Mouse (Mus musculus): ENCODE measurements around the gene Crygn. TPM values are rescaled to one million over a fixed set of nuclear protein-coding genes. Genes with fewer than 3 reads are reported as not detected.

Gene Crygn
- polyA plus RNA-seq, 1 experiment from 2014 or later: 3.4 TPM

GRCm38 (mm10) chr5:24724805-24725204 lies 33.0 kb downstream of the Crygn start:
- H3K4me1 ChIP-seq (replicated peaks; ENCODE audit: control insufficient read depth, insufficient read depth, low read length): peaks cover 46% of the 10 kb centered on the region
- peak overlapping the region; percentile 27 for H3K9ac ChIP-seq (ENCODE audit: low read length)
- H3K9me3 ChIP-seq (ENCODE audit: control insufficient read depth, low read length): no peaks in the 10 kb centered on the region
- H3K36me3 ChIP-seq (ENCODE audit: control insufficient read depth, insufficient read depth, low read length): no peaks in the 10 kb centered on the region; the same call in 1 of the 2 replicates
- H3K27me3 ChIP-seq (ENCODE audit: control insufficient read depth, insufficient read depth, low read depth, low read length): no peaks in the 10 kb centered on the region
- ATAC-seq (ENCODE audit: low read depth): peak; percentile 89
- peak overlapping the region; percentile 95 for H3K27ac ChIP-seq (ENCODE audit: low read length)
- 0 out of 2 replicates have a peak overlapping the region, but pooled peaks have one; percentile 9 for H3K4me2 ChIP-seq (ENCODE audit: low read depth, low read length)
- H3K4me3 ChIP-seq (ENCODE audit: low read length): no peak overlapping the region
- WGBS: 32% methylated on average over 5 of the region's 5 CpGs

GRCm38 (mm10) chr5:24724270-24724634 lies 33.6 kb downstream of the Crygn start:
- 42% methylated on average over 5 of the region's 5 CpGs for WGBS
- peaks cover 42% of the 10 kb centered on the region for H3K4me1 ChIP-seq (replicated peaks; ENCODE audit: control insufficient read depth, insufficient read depth, low read length)
- no peaks in the 10 kb centered on the region for H3K9me3 ChIP-seq (ENCODE audit: control insufficient read depth, low read length)
- peak overlapping the region; percentile 27; the same call in 1 of the 2 replicates for H3K9ac ChIP-seq (ENCODE audit: low read length)
- no peaks in the 10 kb centered on the region for H3K27me3 ChIP-seq (ENCODE audit: control insufficient read depth, insufficient read depth, low read depth, low read length)
- peak overlapping the region; percentile 95 for H3K27ac ChIP-seq (ENCODE audit: low read length)
- ATAC-seq (ENCODE audit: low read depth): peak; percentile 10; the same call in 1 of the 2 replicates
- no peak overlapping the region for H3K4me3 ChIP-seq (ENCODE audit: low read length)
- H3K4me2 ChIP-seq (ENCODE audit: low read depth, low read length): no peak overlapping the region
- no peaks in the 10 kb centered on the region; the same call in 1 of the 2 replicates for H3K36me3 ChIP-seq (ENCODE audit: control insufficient read depth, insufficient read depth, low read length)

GRCm38 (mm10) chr5:24723527-24724269 lies 34.1 kb downstream of the Crygn start:
- no peaks in the 10 kb centered on the region for H3K27me3 ChIP-seq (ENCODE audit: control insufficient read depth, insufficient read depth, low read depth, low read length)
- H3K36me3 ChIP-seq (ENCODE audit: control insufficient read depth, insufficient read depth, low read length): no peaks in the 10 kb centered on the region; the same call in 1 of the 2 replicates
- no peak overlapping the region for H3K4me3 ChIP-seq (ENCODE audit: low read length)
- no peaks in the 10 kb centered on the region for H3K9me3 ChIP-seq (ENCODE audit: control insufficient read depth, low read length)
- ATAC-seq (ENCODE audit: low read depth): no peak
- peak overlapping the region; percentile 12; the same call in 1 of the 2 replicates for H3K9ac ChIP-seq (ENCODE audit: low read length)
- WGBS: 68% methylated on average over 11 of the region's 11 CpGs
- no peak overlapping the region for H3K4me2 ChIP-seq (ENCODE audit: low read depth, low read length)
- peak overlapping the region; percentile 95 for H3K27ac ChIP-seq (ENCODE audit: low read length)
- peaks cover 41% of the 10 kb centered on the region for H3K4me1 ChIP-seq (replicated peaks; ENCODE audit: control insufficient read depth, insufficient read depth, low read length)

- H3K27me3 ChIP-seq (ENCODE audit: control insufficient read depth, insufficient read depth, low read depth, low read length): no peaks in the 10 kb centered on the region
- H3K9me3 ChIP-seq (ENCODE audit: control insufficient read depth, low read length): no peaks in the 10 kb centered on the region
- no peak for ATAC-seq (ENCODE audit: low read depth)
- H3K4me3 ChIP-seq (ENCODE audit: low read length): no peak overlapping the region
- no peak overlapping the region for H3K27ac ChIP-seq (ENCODE audit: low read length)
- no peak overlapping the region for H3K9ac ChIP-seq (ENCODE audit: low read length)
- WGBS: 91% methylated on average over 3 of the region's 3 CpGs
- no peak overlapping the region for H3K4me2 ChIP-seq (ENCODE audit: low read depth, low read length)
- H3K4me1 ChIP-seq (replicated peaks; ENCODE audit: control insufficient read depth, insufficient read depth, low read length): peaks cover 17% of the 10 kb centered on the region
- peaks cover 8% of the 10 kb centered on the region; the same call in 1 of the 2 replicates for H3K36me3 ChIP-seq (ENCODE audit: control insufficient read depth, insufficient read depth, low read length)
Observed at GRCm38 (mm10) chr5:24719852-24720251, 38.0 kb downstream of the Crygn start.

GRCm38 (mm10) chr5:24718076-24718475 lies 39.7 kb downstream of the Crygn start:
- H3K27ac ChIP-seq (ENCODE audit: low read length): no peak overlapping the region
- H3K27me3 ChIP-seq (ENCODE audit: control insufficient read depth, insufficient read depth, low read depth, low read length): no peaks in the 10 kb centered on the region
- 94% methylated on average over 6 of the region's 6 CpGs for WGBS
- peaks cover 8% of the 10 kb centered on the region; the same call in 1 of the 2 replicates for H3K36me3 ChIP-seq (ENCODE audit: control insufficient read depth, insufficient read depth, low read length)
- H3K9ac ChIP-seq (ENCODE audit: low read length): no peak overlapping the region
- no peak overlapping the region for H3K4me2 ChIP-seq (ENCODE audit: low read depth, low read length)
- no peak for ATAC-seq (ENCODE audit: low read depth)
- H3K9me3 ChIP-seq (ENCODE audit: control insufficient read depth, low read length): no peaks in the 10 kb centered on the region
- H3K4me1 ChIP-seq (replicated peaks; ENCODE audit: control insufficient read depth, insufficient read depth, low read length): no peaks in the 10 kb centered on the region
- H3K4me3 ChIP-seq (ENCODE audit: low read length): no peak overlapping the region

GRCm38 (mm10) chr5:24713987-24714386 lies 43.8 kb downstream of the Crygn start:
- Histone ChIP-seq H3K4me3 (ENCODE audit: low read length) (no peak overlapping the region), H3K36me3 (ENCODE audit: control insufficient read depth, insufficient read depth, low read length) (peaks cover 30% of the 10 kb centered on the region), H3K27me3 (ENCODE audit: control insufficient read depth, insufficient read depth, low read depth, low read length) (no peaks in the 10 kb centered on the region), H3K27ac (ENCODE audit: low read length) (no peak overlapping the region), H3K9me3 (ENCODE audit: control insufficient read depth, low read length) (peaks cover 7% of the 10 kb centered on the region), H3K4me1 (replicated peaks; ENCODE audit: control insufficient read depth, insufficient read depth, low read length) (peaks cover 6% of the 10 kb centered on the region; the same call in 1 of the 2 replicates), H3K9ac (ENCODE audit: low read length) (no peak overlapping the region), H3K4me2 (ENCODE audit: low read depth, low read length) (no peak overlapping the region)
- no peak for ATAC-seq (ENCODE audit: low read depth)
- WGBS: 71% methylated on average over 6 of the region's 6 CpGs

GRCm38 (mm10) chr5:24713199-24713598 lies 44.6 kb downstream of the Crygn start:
- peaks cover 7% of the 10 kb centered on the region for H3K9me3 ChIP-seq (ENCODE audit: control insufficient read depth, low read length)
- H3K27ac ChIP-seq (ENCODE audit: low read length): no peak overlapping the region
- H3K4me2 ChIP-seq (ENCODE audit: low read depth, low read length): no peak overlapping the region
- no peaks in the 10 kb centered on the region for H3K27me3 ChIP-seq (ENCODE audit: control insufficient read depth, insufficient read depth, low read depth, low read length)
- H3K4me3 ChIP-seq (ENCODE audit: low read length): no peak overlapping the region
- peak; percentile 54 for ATAC-seq (ENCODE audit: low read depth)
- no peak overlapping the region for H3K9ac ChIP-seq (ENCODE audit: low read length)
- peaks cover 37% of the 10 kb centered on the region for H3K36me3 ChIP-seq (ENCODE audit: control insufficient read depth, insufficient read depth, low read length)
- 69% methylated on average over 2 of the region's 2 CpGs for WGBS
- H3K4me1 ChIP-seq (replicated peaks; ENCODE audit: control insufficient read depth, insufficient read depth, low read length): peaks cover 6% of the 10 kb centered on the region; the same call in 1 of the 2 replicates

GRCm38 (mm10) chr5:24711615-24712014 lies 46.2 kb downstream of the Crygn start:
- H3K36me3 ChIP-seq (ENCODE audit: control insufficient read depth, insufficient read depth, low read length): peaks cover 49% of the 10 kb centered on the region
- no peaks in the 10 kb centered on the region for H3K27me3 ChIP-seq (ENCODE audit: control insufficient read depth, insufficient read depth, low read depth, low read length)
- no peak for ATAC-seq (ENCODE audit: low read depth)
- 95% methylated on average over 6 of the region's 6 CpGs for WGBS
- H3K4me2 ChIP-seq (ENCODE audit: low read depth, low read length): no peak overlapping the region
- peaks cover 7% of the 10 kb centered on the region for H3K9me3 ChIP-seq (ENCODE audit: control insufficient read depth, low read length)
- peaks cover 6% of the 10 kb centered on the region; the same call in 1 of the 2 replicates for H3K4me1 ChIP-seq (replicated peaks; ENCODE audit: control insufficient read depth, insufficient read depth, low read length)
- H3K9ac ChIP-seq (ENCODE audit: low read length): no peak overlapping the region
- no peak overlapping the region for H3K27ac ChIP-seq (ENCODE audit: low read length)
- no peak overlapping the region for H3K4me3 ChIP-seq (ENCODE audit: low read length)

- ATAC-seq (ENCODE audit: low read depth): peak; percentile 69
- 58% methylated on average over 2 of the region's 2 CpGs for WGBS
- no peak overlapping the region for H3K4me2 ChIP-seq (ENCODE audit: low read depth, low read length)
- H3K27me3 ChIP-seq (ENCODE audit: control insufficient read depth, insufficient read depth, low read depth, low read length): no peaks in the 10 kb centered on the region
- H3K4me1 ChIP-seq (replicated peaks; ENCODE audit: control insufficient read depth, insufficient read depth, low read length): peaks cover 6% of the 10 kb centered on the region; the same call in 1 of the 2 replicates
- no peak overlapping the region for H3K9ac ChIP-seq (ENCODE audit: low read length)
- peaks cover 55% of the 10 kb centered on the region for H3K36me3 ChIP-seq (ENCODE audit: control insufficient read depth, insufficient read depth, low read length)
- no peak overlapping the region for H3K4me3 ChIP-seq (ENCODE audit: low read length)
- H3K9me3 ChIP-seq (ENCODE audit: control insufficient read depth, low read length): peaks cover 7% of the 10 kb centered on the region
- peak overlapping the region; percentile 40 for H3K27ac ChIP-seq (ENCODE audit: low read length)
Observed at GRCm38 (mm10) chr5:24709962-24710361, 47.8 kb downstream of the Crygn start.
